Mouse (Mus musculus) urinary bladder, adult 18-20 months (tissue): ENCODE measurements around the gene Spata17.

Source experiments
- DNase-seq, 2 experiments: peaks; one replicate each; pipeline ENCODE4 v3.0.0; 2022; ENCODE audit warnings: low spot score in 2 of 2, mixed read lengths in 2 of 2

Spata17 gene

DNA sequence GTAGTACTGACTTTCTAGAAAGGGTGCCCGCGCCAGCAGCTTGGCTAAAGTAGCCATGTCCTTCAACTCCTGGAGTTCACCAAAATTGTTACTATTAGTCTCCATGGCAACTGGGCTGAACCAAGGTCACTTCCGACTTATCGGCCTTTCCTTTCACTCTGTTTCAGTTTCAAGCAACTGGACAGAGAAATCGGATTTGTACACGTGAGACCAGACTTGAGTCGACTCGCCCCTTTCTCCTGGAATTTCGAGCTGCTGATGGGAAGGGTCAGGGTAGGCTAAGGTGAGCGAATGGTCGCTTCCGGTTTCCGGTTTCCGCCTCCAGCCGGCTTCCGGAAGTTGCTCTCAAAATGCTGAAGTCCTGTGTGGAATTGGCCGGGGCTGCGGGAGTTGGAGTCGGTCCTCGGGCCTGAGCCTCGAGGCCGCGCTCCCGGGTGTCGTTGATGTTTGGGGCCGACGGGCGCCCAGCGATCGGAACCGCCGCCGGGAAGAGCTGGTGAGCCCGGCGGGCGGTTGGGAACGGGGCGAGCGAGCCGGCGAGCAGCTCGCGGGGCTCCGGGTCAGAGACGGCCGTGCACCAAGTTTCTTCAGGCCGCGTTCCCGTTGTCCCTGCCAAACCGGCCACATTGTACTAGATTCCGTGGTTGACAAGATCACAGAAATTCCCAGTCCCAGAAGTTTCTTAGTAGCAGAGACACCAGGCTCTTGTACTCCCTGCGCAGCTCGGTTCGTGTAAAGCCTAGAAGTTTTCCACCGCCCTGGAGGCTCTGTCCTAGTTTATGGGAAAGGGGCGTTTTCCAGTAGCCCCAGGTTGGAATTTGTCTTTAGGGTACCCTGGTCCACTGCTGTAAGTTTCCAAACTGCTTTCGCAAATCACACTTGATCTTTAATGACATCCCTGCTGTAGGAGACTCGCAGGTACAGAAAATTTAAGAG lies at the start of gene Spata17, which contains the start of gene Gpatch2:
Spata17 (minus strand) TSS at position 285 of the 936 bp plus-strand sequence.
Gpatch2 (plus strand) TSS at position 328 of the 936 bp plus-strand sequence.
- DNase-seq: peak; percentile 66 to 69

DNA sequence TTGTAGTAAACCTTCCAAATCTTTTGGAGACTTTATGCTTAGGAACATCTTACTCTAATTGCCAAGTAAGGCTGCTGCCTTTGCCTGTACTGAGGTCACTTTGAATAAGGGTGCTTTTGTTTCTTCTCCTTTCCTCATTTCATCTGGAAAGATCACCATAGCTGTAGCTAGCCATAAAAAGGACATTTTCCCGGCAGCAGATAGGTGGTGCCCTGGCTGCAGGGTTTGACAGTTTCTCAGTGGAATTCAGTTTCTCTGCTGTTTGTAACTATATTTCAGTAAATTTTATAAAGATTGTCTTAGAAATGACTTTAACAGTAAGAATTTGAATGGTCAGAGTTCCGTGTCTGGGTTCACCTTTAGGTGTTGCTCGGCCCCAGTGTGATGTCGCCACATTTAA lies 43.5 kb upstream of the Spata17 start:
- no peak for DNase-seq

GRCm38 (mm10) chr1:187250741-187251262 lies 35.5 kb upstream of the Spata17 start:
- DNase-seq: no peak

GRCm38 (mm10) chr1:187244734-187245133 lies 29.5 kb upstream of the Spata17 start:
- no peak for DNase-seq

DNA sequence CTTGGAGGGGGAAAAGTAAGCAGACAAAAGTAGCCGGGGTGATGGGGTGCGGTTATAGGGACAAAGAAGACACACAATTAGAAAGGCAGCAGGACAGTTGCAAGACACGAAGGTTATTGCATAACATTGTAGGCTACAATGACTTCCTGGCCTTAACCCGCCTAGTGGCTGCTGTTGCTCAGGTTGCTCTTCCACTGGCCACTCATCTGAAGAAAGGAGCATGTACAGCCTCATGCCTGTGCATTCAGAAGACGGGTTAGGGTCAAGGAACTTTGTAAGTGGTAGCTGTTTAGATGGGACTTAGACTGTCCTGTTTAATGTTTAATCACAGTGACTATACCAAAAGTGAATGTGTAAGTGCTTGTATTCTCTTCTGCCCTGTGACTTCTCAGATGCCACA lies 26.1 kb upstream of the Spata17 start:
- DNase-seq: no peak

DNA sequence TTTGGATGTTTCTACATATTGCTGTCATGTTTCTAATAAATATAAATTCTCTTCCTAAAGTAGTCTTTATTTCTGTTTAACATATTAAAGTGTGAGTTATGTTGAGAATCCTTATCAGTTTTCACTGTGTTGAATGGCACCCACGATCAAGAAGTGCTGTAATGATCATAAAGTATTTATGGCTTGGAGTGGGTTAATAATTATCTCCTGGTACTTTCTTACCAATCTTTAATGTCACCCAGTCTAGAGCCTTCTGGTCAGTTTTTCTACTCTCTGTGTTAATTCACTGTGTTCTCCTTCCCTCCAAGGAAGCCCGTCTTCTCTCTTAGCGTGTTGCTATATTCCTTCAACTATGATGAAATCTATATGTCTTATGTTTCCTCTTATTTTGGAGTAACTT lies 25.0 kb upstream of the Spata17 start:
- no peak for DNase-seq

DNA sequence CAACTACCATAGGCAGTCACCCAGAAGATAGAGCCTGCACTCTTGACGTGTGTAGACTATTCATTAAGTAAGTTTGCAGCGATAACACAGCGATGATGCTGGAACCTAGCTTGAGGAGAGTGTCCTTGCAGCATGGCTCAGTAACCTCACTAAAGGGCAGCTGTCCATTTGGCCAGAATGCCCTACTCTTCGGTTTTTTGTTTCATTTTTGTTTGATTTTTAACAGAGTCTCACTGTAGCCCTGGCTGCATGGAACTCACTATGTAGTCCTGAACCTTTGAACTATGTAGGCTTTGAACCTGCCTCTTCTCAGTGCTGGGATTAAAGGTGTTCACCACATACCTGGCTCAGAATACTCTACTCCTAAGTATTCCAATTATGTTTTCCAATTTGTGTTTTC lies 22.8 kb upstream of the Spata17 start:
- DNase-seq: no peak

DNA sequence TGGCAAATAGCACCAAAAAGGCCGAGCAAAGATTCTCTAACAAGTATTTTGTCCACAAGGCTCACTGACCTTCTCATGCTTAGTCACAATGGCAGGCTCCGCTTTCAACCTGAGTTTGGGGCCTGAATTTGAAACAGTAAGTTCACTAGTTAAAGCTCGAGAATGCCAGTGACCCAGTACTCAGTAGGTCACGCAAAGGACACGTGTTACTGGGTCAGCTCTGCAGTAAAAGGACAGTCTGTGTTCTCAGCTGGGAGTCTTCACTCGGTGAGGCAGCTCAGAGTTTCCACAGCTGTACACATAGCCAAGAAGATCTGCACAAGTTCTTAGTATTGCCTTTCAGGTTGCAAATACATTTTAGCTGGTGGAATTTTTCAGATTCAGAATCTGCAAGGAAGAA lies 21.0 kb upstream of the Spata17 start:
- no peak for DNase-seq

- no peak for DNase-seq
Measured at GRCm38 (mm10) chr1:187235161-187235560, 19.9 kb upstream of the Spata17 start.

DNA sequence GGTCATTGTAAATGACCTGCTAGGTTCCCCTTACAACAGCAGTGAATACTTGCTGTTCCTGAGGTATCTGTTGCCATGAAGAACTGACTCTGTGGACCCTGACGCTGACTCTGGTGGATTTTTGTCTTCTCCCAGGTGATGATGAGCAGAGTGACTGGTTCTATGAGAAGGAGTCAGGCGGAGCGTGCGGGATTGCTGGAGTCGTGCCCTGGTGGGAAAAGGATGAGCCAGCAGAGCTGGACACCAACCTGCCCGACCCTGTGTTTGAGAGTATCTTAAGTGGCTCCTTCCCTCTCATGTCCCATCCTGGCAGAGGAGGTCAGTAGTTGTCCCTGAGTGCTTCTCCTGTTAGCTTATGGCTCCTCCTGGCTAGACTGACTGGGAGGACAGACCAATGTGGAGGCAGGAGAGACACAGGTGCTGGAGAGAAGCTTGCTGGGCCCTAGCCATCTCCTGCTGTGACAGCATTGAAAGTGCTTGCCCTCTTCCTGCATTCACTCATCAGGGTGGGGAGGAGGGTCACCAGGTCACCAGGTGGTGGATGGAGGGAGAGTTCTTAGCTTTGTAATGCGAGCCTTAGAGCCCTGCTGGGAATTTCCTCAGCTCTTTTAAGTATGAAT lies 17.8 kb upstream of the Spata17 start:
- DNase-seq: no peak

GRCm38 (mm10) chr1:187232196-187232955 lies 17.1 kb upstream of the Spata17 start:
- no peak for DNase-seq

DNA sequence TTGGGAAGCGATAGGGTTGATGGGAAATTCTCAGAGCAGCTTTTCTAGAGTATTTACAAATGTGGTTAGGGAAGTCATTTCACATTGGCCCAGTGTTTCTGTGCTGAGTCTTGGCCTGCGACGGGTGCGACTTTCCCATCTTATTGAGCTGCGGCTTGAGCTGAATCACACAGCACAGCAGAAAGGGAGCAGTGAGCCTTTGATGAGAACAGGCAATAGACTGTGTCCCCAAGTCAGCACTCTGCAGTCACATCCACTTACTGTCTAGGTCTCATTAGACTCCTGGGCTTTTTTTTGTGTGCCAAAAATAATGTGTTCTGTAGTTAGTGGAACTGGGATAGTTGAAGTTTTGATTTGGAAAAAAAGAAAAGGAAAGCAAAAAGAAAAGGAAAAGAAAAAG lies 15.0 kb upstream of the Spata17 start:
- DNase-seq: no peak

GRCm38 (mm10) chr1:187228414-187229146 lies 13.3 kb upstream of the Spata17 start:
- DNase-seq: no peak

- no peak for DNase-seq
Measured at GRCm38 (mm10) chr1:187226328-187227025, 11.2 kb upstream of the Spata17 start.

GRCm38 (mm10) chr1:187220756-187221155 lies 5.5 kb upstream of the Spata17 start:
- DNase-seq: no peak

GRCm38 (mm10) chr1:187216620-187217410 lies 1.6 kb upstream of the Spata17 start:
- no peak for DNase-seq

- no peak for DNase-seq
Measured at GRCm38 (mm10) chr1:187210736-187211135, 4.5 kb downstream of the Spata17 start.

DNA sequence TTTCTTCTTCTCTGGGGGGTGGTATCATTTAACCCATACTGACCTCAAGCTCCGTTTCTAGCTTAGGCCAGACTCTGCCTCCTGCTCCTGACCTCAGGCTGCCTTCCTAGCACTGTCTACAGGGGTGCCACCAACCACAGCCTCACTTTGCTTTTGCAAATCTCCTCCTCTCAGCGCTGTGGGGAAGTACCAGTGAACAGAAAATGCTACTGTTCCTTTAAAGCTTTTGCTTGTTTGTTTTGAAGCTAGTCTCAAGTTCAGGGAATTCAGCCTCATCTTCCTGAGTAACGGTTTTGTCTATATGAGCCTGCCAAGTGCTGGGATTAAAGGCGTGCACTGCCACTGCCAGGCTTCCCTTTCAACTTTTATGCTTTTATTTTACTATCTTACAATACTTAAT lies 5.8 kb downstream of the Spata17 start:
- DNase-seq: no peak

DNA sequence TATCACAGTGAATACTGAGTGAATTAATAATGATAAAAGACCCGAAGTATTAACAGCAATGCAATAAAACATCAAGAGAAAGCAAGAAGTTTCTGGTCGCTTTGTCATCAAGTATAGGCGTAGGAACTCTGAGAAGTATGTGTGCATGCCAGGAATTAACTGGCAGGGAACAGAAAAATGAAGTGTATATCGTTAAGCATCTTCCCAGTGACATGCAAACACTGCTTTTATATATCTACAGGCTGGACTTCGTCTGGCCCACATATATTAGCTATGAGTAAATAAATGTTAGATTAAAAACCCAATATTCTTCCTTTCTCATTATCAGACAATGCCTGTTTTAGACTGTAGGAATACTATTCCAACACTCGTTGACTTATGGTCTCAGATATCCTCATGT lies 9.8 kb downstream of the Spata17 start:
- DNase-seq: no peak

DNA sequence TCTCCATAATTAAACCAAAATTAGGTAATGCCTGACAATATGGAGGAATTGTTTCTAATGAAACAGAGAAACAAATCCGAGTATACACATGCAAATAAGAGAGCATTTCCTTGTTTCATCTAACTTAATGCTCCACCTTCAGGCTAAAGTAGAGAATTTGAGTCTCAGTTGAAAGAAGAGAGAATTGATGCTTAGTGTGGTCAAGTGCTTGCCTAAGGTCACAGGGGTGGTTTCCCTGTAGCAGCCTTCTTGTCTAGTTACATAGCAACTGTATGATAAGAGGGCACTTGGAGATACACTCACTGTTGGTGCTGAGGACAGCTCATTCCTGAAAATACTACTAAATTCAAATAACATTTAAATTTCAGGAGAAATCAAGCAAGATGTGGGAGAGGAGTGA lies 36.7 kb downstream of the Spata17 start:
- DNase-seq: no peak
